Mouse (Mus musculus) left cerebral cortex, postnatal 36 days (tissue): ENCODE data around the gene Gm4952. TPM values are rescaled to one million over a fixed set of nuclear protein-coding genes. Genes with fewer than 3 reads are reported as not detected.
"Not testable (repeated sequence)": the region's sequence is repeated elsewhere in the genome, so short reads cannot be mapped to it uniquely, and the experiment has no call there.

Experiments
- DNase-seq, 2 experiments: peaks; one replicate each; pipeline ENCODE4 v3.0.0; 2021 to 2022; ENCODE audit warnings: low spot score in 2 of 2, mixed read lengths in 1 of 2
- intact Hi-C: fragments of 180-260 bp; cut with DNase I; formaldehyde crosslinking; loops from one replicate; pipeline ENCODE4 v1.15.1; 2025
- total RNA-seq, 2 experiments: library from RNA; stranded (reverse); gene quantifications; 2 replicates each; pipeline ENCODE4 v1.2.3; 2021

The Gm4952 gene
- total RNA-seq, 2 experiments from 2014 or later, result not detected

GRCm38 (mm10) chr19:12596290-12597072 is 3.3 kb upstream of the Gm4952 start:
- intact Hi-C loops, result loop anchor here (2.0 to 10.0 kb wide), 4 partner anchors 162 to 592 kb away; no protein-coding TSS in a partner anchor
- DNase-seq, result peak; percentile 37 to 49

- intact Hi-C loops, result loop anchor here (2.0 to 10.0 kb wide), 4 partner anchors 162 to 592 kb away; no protein-coding TSS in a partner anchor
- DNase-seq, result peak in 1 of 2 experiments; percentile 18
Observed at GRCm38 (mm10) chr19:12597073-12597405, 2.7 kb upstream of the Gm4952 start.

DNA sequence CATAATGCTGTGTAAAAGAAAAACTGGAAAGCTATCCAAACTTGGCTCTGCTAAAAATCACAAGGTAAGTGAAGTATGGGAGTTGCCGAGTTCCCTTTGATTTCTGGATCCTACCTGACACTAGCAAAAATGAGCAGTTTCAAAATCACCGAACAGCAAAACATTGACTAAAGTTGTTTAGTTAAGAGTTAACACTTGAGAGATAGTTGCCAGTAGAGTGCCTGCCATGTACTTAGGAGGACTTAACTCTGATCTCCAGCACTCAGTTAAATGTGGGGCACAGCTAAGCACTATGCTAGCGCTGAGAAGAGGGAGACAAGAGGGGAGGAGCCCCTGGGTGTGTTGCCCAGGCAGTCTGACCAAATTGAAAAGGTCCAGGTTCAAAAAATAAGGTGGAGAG is 1.1 kb upstream of the Gm4952 start:
- intact Hi-C loops, result loop anchor here (10.0 kb wide), 3 partner anchors 164 to 594 kb away; no protein-coding TSS in a partner anchor
- DNase-seq, result no peak

DNA sequence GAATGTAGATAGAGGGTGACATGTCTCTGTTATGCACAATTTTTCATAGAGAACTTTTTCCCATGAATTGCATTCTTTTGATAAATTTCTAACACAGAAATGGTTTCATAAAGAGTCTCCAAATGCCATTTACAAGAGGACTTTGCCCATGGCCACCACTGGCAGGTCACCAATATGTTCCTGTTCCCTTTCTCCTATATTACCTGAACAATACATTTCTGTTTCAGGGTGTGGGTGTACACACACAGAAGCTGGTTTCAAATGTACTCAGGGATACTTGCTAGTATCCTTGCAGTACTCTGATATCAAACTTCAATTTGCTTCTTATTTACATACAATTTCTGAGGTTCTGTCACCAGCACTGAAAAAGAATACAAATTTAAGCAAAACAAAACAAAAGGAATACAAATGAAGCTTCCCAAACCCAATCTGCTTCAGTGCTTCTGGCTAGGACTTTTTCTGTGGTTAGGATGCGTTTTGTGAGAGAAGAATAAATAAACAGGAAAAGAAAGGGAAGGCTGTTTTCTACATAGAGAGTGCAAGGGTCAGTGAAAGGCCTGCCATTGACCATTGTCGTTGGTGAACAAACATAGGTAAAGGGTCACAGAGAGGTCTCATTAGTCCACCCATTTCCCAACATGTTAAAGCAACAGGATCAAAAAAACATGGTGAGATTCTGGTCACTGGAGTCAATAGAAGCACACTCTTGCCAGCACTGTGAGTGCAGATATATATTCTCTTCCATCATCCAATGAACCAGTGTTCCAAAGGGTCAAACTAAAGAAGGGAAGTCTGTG is 1.1 kb downstream of the Gm4952 start:
- no peak for DNase-seq
- intact Hi-C loops, result no loop called here

DNA sequence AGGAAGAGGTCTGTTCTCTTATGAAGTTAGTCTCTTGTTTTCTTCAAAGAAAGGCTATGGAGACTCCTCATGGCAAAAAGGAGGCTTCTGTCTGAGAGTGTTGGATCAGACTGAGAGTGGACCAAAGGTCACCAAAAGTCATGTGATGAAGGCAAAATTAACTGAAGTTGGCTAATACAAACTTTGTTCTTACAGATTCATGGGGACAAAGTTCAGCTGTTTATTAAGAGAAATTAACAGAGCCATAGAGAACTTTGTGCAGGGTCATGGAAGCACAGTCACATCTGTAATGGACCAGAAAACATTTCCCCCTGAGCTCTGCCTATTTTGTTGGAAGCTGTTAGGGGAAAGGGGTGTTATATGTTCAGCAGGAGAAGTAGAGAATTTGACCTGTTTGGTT is 8.6 kb downstream of the Gm4952 start:
- DNase-seq, result no peak

DNA sequence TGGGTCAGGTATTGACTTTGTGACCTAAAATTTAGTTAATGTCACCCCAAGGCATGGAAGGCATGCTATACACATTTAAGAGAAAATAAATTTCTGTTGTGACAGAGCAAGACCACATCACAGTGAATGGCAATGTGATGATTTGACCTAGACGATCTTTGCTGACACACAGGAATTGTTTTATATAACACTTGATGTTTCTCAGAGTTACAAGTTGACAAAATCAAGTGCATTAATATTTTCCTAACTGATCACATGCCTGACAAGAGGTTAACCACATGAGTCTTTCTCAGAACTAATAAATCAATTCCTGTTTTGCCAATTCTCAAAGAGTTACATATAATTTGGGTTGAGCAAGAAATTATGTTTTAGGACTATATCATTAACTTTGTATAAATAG is 13.9 kb downstream of the Gm4952 start:
- intact Hi-C loops, result no loop called here
- DNase-seq, result no peak

More for the DNA sequence above, 8.6 kb downstream of the Gm4952 start:
- intact Hi-C loops, result no loop called here

DNA sequence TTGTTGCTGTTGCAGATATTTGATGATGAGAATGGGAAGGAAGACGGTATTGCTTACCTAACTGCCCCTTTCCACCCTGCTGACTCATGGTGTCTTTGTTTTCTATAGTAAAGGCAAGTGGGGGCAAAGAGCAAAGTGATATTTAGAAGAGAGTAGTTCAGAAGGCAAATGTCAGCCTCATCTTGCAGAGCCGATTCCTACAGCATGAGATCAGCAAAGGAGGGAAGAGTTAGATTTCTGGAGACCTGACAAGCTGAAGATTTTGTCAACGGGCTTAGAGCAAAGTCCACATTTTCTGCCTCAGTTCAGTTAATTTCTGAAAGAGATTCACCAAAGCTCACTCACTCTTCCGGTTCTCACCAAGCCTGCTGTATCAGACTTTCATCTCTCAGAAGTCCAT is 33.4 kb downstream of the Gm4952 start, which contains the start of gene Glyat:
TSS of gene Glyat (plus strand) at position 133 of the 400 bp plus-strand sequence.
- DNase-seq, result no peak

DNA sequence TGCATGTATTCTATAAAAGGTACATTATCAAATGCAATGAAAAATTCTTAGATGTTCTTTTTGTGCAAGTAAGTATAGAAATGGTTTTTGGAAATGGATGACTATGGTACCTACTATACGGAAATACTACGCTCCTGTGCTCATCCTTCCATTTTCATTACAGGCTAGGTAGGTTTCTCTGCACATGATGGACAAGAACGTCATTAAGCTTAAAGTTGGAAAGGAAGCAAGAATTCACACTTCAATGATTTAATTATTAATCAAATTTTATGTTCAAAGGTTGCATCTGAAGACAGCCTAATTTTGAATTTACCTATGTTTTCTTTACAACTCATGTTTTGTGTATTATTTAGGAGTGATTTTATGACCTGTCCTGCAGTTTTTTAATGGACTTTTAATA is 34.5 kb downstream of the Gm4952 start:
- no peak for DNase-seq
- intact Hi-C loops, result no loop called here

More for the DNA sequence above, 33.4 kb downstream of the Gm4952 start, which contains the start of gene Glyat:
- intact Hi-C loops, result no loop called here

- intact Hi-C loops, result no loop called here
- DNase-seq, result no peak
Observed at GRCm38 (mm10) chr19:12634963-12635362, 35.2 kb downstream of the Gm4952 start.

GRCm38 (mm10) chr19:12636863-12637262 is 37.1 kb downstream of the Gm4952 start:
- intact Hi-C loops, result no loop called here
- no peak for DNase-seq

GRCm38 (mm10) chr19:12638049-12638448 is 38.3 kb downstream of the Gm4952 start:
- intact Hi-C loops, result no loop called here
- DNase-seq, result no peak

GRCm38 (mm10) chr19:12649511-12649910 is 49.7 kb downstream of the Gm4952 start:
- intact Hi-C loops, result no loop called here
- no peak for DNase-seq

DNA sequence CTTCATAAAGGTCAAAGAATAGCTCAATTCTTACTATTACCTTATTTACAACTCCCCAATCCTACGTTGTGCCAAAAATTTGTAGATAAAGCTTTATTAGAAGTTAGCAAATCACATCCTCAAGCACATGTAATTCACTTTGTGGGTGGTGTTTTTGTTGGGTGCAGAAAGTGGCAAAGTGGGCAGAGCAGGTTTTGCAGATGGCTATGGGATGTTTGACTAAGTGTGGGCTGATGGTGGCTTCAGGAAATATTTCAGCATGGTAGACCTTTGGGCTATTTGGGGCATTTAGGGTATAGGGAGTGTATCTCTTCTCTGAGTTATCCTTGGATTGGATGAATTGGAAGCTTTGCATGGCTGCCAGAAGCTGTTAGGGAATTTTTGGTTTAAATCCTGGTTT is 66.4 kb downstream of the Gm4952 start:
- DNase-seq, result no peak
- intact Hi-C loops, result no loop called here

- DNase-seq, intact Hi-C loops: not testable (repeated sequence)
Observed at GRCm38 (mm10) chr19:12668601-12669000, 68.8 kb downstream of the Gm4952 start.

GRCm38 (mm10) chr19:12670139-12670538 is 70.4 kb downstream of the Gm4952 start, which contains the start of gene Olfr1442:
Gene Olfr1442 (plus strand): TSS chr19:12670439.
- intact Hi-C loops, result no loop called here
- DNase-seq, result no peak

DNA sequence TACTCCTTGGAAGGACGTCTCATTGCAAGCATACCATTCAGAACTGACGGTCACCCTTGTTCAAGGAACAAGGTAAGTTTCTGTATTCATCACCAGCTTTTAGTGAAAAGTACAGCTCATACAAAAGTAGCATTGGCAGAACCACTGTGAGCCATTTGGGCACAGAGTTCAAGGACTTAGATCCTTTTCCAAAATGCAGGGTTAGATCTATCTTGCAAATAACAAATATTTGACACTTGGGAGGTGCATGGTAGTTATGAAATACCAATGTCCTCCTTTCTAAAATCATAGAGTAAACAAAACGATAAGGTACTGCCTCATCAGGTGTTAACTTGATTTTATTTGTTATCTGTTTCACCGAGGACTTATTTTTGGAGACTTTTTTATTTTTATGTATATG is 71.3 kb downstream of the Gm4952 start:
- intact Hi-C loops, result no loop called here
- no peak for DNase-seq

GRCm38 (mm10) chr19:12677812-12678211 is 78.0 kb downstream of the Gm4952 start, which contains the start of gene Olfr1443:
Gene Olfr1443 (plus strand): TSS chr19:12678112.
- no peak for DNase-seq
- intact Hi-C loops, result no loop called here
